Mouse (Mus musculus) liver, adult 2 months (tissue): Measurements from ENCODE around the gene Opa3.

Experiments used
- CTCF ChIP-seq: fragments of 200-500 bp; IDR thresholded peaks from 2 replicates; pipeline ENCODE4 v1.5.1; 2011; ENCODE audit warnings: low read depth, low read length, control low read depth
- POLR2A ChIP-seq: fragments of 200-500 bp; IDR thresholded peaks from 2 replicates; pipeline ENCODE4 v1.6.1; 2011; ENCODE audit warnings: low read length, control low read depth; ENCODE audit not compliant: insufficient read depth; ENCODE audit errors: extremely low read depth

- TF ChIP-seq CTCF (no peak), POLR2A (no peak)
Observed at GRCm38 (mm10) chr7:19303046-19303305, 74.8 kb downstream of the Opa3 start.
